In genomic region chrX:41920574-41920973, GRCm38 (mm10) we compare ENCODE assay signal across 8 mouse cellular contexts. TPM values are rescaled to one million over a fixed set of nuclear protein-coding genes. Genes with fewer than 3 reads are reported as not detected.
DNase-seq lines count a peak whose midpoint lies in the region; ATAC-seq and TF ChIP-seq lines count a peak whose summit lies in the region.

Gene Thoc2, minus strand, starts transcription at chrX:41920674.

- H3K4me1 ChIP-seq in kidney, postnatal 0 days (replicated peaks; ENCODE audit: insufficient read depth, low read length): no peaks in the 10 kb centered on the region
- no peaks in the 10 kb centered on the region for H3K4me1 ChIP-seq in cortical plate, adult 2 months (ENCODE audit: control insufficient read depth, insufficient read depth, low read length)
- H3K4me1 ChIP-seq in heart, embryonic 11.5 days (ENCODE audit: control insufficient read depth, insufficient read depth, low read length): no peaks in the 10 kb centered on the region

- H3K36me3 ChIP-seq in kidney, postnatal 0 days (ENCODE audit: insufficient read depth, low read length): no peaks in the 10 kb centered on the region
- H3K36me3 ChIP-seq in heart, embryonic 11.5 days (ENCODE audit: control insufficient read depth, insufficient read depth, low read length): no peaks in the 10 kb centered on the region

- no peak for ATAC-seq in kidney, postnatal 0 days (replicated peaks; ENCODE audit: low FRiP score, low read depth)
- no peak for ATAC-seq in heart, embryonic 11.5 days (replicated peaks; ENCODE audit: insufficient number of reproducible peaks, low FRiP score, low TSS enrichment)
- ATAC-seq in monocyte, adult 5-6 weeks (replicated peaks; ENCODE audit: insufficient number of reproducible peaks, low FRiP score, low TSS enrichment, poor library complexity, severe bottlenecking): no peak

- WGBS in kidney, postnatal 0 days: 73% methylated on average over 1 of the region's 1 CpGs
- 92% methylated on average over 1 of the region's 1 CpGs for WGBS in heart, embryonic 11.5 days (ENCODE audit: insufficient replicate concordance)

- no peak for TF ChIP-seq POLR2A in cortical plate, adult 2 months (IDR thresholded peaks at IDR 0.05; ENCODE audit: extremely low read depth, insufficient read depth, low read length)

- no peak within 1 kb of the TSS for H3K27ac ChIP-seq in kidney, postnatal 0 days
- H3K27ac ChIP-seq in cortical plate, adult 2 months (ENCODE audit: insufficient read depth, low read length): no peak within 1 kb of the TSS
- no peak within 1 kb of the TSS for H3K27ac ChIP-seq in heart, embryonic 11.5 days (ENCODE audit: low read depth, low read length)

- no peak within 1 kb of the TSS for H3K9ac ChIP-seq in kidney, postnatal 0 days (ENCODE audit: low read depth, low read length)
- H3K9ac ChIP-seq in heart, embryonic 11.5 days (ENCODE audit: low read depth, low read length): no peak within 1 kb of the TSS

- H3K4me3 ChIP-seq in kidney, postnatal 0 days (replicated peaks; ENCODE audit: low read depth, low read length): no peak within 1 kb of the TSS
- no peak within 1 kb of the TSS for H3K4me3 ChIP-seq in cortical plate, adult 2 months (ENCODE audit: insufficient read depth, low read length)
- H3K4me3 ChIP-seq in heart, embryonic 11.5 days (ENCODE audit: low read depth, low read length): no peak within 1 kb of the TSS

- TF ChIP-seq CTCF in kidney, postnatal 0 days (IDR thresholded peaks at IDR 0.05; ENCODE audit: low read depth): no peak
- no peak for TF ChIP-seq CTCF in cortical plate, adult 2 months (IDR thresholded peaks at IDR 0.05; ENCODE audit: extremely low read depth, insufficient read depth, low read length)

- H3K4me2 ChIP-seq in kidney, postnatal 0 days (ENCODE audit: low read length): no peak within 1 kb of the TSS
- no peak within 1 kb of the TSS for H3K4me2 ChIP-seq in heart, embryonic 11.5 days

- no peaks in the 10 kb centered on the region for H3K9me3 ChIP-seq in kidney, postnatal 0 days (replicated peaks; ENCODE audit: low read length)
- no peaks in the 10 kb centered on the region for H3K9me3 ChIP-seq in heart, embryonic 11.5 days (replicated peaks; ENCODE audit: control insufficient read depth, low read length)

- H3K27me3 ChIP-seq in kidney, postnatal 0 days (ENCODE audit: insufficient read depth, low read length): no peaks in the 10 kb centered on the region
- H3K27me3 ChIP-seq in heart, embryonic 11.5 days (ENCODE audit: control insufficient read depth, insufficient read depth, low read length): no peaks in the 10 kb centered on the region

- no peak for DNase-seq in kidney, postnatal 0 days (ENCODE audit: low spot score)
- DNase-seq in kidney, adult 11 months: no peak
- no peak for DNase-seq in left cerebral cortex, adult 8-10 months (ENCODE audit: low spot score in 2 of 2)
- DNase-seq in cerebellum, adult 11-12 months: no peak
- no peak for DNase-seq in cerebellum, adult 18-20 months

RNA-seq across cellular contexts. Expression of gene Thoc2, which starts in this region (rescaled TPM):
- 70.8 and 75.6 TPM in 2 replicates for polyA plus RNA-seq in kidney, postnatal 0 days (2015; fragmentation: Nextera tagmentation; extraction: Ambion mirVana)
- polyA plus RNA-seq in cortical plate, adult 2 months (2012; rRNA removed): 31.3 and 33.9 TPM in 2 replicates
- 64.4 and 72.5 TPM in 2 replicates for polyA plus RNA-seq in heart, embryonic 11.5 days (2014; fragmentation: Nextera tagmentation; extraction: Ambion mirVana)
- 10 to 100 TPM; 41.3 to 52.8 (median 45.5) TPM for total RNA-seq in left cerebral cortex, adult 8-10 months (2022)
- 111 to 175 TPM (median 143 TPM) in 3 replicates for total RNA-seq in monocyte, adult 5-6 weeks (2017)
